Mouse (Mus musculus): Measurements from ENCODE around the gene Tsga10ip.

The Tsga10ip gene

DNA sequence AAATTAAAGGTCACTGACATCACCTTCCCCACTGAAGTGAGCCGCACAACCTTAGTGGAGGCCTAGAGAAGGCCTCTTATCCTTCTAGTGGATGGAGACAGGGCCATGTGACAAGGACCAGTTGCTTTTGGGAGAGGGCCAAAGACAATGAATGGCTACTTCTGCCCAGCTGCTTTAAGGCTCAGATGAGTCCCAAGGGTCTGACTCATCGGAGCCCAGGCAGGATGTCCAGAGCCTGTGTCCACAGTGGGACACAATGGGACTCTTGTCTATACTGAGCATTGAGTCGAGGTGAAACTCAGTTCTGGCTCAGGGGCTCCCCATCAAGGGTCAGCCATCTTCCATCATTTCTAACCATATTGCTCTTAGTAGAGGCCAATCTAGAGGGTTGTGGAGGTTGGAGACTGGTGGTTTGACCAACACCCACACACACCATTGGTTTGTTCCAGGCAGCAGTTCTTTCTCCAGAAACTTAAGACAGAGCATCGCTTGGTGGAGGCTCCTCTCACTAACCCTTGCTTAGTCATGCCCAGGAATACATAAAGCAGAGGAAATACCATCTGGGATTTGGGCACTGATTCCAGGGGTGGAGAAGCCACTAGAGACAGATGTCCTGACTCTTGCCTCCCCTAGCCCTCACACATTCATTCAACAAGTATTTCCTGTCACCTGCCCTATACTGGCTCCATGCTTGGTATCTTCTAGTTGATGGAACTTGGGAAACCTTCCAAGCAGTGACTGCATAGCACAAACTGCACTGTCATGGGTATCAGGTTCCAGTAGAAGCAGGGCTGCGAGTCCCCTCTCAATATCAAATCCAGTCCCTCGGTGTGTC lies 56.8 kb downstream of the Tsga10ip start:
- DNase-seq (ENCODE audit: low read depth, low spot score) = no peak

DNA sequence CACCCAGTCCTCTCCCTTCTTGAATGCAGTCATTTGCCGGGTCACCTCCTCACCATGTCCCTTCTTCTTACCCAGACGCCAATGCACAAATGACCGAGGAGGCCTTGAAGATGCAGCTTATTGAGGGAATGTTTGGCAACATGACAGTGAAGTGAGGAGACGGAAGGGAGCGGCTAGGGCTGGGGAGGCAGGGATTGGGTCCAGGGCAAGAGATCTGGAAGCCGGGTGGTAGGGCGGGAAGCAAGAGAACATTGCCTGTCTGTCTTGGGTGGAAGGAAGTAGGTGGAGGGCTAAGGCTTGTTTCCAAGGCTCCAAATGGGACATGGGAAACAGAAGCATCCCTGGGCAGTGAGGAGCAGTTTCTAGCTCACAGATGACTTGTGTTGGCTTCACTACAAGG lies 61.0 kb downstream of the Tsga10ip start:
- DNase-seq (ENCODE audit: low read depth, low spot score) = no peak
